Mouse (Mus musculus) megakaryocyte-erythroid progenitor cell, adult 5-6 weeks (primary cell): ENCODE measurements around the gene Mlx. TPM values are rescaled to one million over a fixed set of nuclear protein-coding genes. Genes with fewer than 3 reads are reported as not detected.

Experiments used
- ATAC-seq: replicated peaks from 2 replicates; pipeline ENCODE4 v1.8.0; 2016; ENCODE audit warnings: mild to moderate bottlenecking, inconsistent platforms; ENCODE audit not compliant: severe bottlenecking, poor library complexity, low FRiP score, low TSS enrichment
- total RNA-seq, 2 experiments: library from RNA; stranded (forward) in 1 of 2; stranded (reverse) in 1 of 2; fragments of 200-1000, 215-1000 nt in 1 of 2; fragments of >200 nt in 1 of 2; fragmentation: Nextera tagmentation in 1 of 2; gene quantifications; 2 replicates each; pipeline ENCODE4 v1.2.3; 2014 to 2017

Gene Mlx
- total RNA-seq, 2 experiments from 2014 or later: 46.8 to 74.8 TPM

DNA sequence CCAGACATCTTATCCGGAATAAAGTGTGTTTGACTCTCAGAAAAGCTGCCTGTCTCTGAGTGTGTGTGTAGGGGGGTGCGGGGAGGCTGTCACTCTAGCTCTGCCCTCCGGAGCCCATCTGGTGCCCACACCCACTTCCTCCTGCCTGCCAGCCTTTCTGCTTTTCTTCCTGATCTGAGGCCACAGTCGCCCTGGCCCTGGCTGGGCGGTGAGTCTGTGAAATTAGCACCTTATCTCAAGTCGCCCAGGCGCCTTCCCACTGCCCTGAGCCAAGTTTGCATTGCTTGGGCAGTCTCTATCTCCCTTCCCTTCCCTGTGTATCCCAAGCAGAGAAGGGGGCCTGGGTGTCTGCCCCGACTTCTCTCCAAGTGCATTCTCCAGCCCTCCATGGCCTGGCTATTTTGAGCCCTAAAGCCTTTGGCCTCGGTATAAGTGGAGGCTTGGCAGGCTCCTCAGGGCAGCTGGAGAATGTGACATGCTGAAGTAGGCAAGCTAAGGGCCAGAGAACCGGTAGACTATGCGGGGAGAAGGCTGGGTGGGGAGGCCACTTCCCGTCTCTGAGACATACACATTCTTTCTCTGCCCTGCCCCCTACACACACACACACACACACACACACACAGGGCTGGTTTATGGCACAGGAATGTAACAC, 23.3 kb upstream of the Mlx start:
- ATAC-seq: peak; percentile 92

DNA sequence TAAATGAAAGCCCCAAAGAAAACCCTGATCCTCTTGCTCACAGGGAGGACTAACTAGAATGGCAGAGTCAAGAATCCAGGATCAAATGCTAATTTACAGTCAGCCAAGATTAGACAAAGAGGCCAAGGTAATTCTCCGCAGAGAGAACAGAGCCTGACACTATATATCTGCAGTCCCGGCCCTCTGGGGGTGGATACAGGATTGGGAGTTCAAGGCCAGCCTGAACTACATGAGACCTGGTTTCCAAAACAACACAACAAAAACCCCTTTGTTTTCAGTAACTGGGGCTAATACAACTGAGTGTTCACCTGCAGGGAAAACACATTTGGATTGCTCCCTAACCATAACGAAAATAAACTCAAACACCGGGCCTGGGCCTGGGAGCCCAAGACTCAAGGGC, 22.6 kb upstream of the Mlx start:
- ATAC-seq: no peak

DNA sequence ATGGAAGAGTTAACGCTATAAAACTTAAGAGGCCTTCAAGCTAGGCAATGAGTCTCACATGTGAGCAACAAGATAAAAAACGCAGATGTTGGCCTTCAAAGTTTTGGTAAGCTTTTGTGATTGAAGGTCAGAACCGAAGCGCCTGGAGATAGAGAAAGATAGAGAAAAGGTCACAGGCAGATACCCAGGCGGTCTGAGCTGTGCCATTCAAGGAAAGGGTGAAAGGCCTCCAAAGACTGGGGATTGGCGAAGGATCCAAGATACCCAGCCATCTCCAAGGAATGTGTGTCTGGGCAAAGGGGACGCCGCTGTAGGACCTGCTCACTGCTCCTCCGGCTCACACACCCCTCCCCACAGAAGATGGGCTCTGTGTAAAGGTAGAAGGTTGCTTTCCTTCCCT, 22.1 kb upstream of the Mlx start:
- no peak for ATAC-seq

DNA sequence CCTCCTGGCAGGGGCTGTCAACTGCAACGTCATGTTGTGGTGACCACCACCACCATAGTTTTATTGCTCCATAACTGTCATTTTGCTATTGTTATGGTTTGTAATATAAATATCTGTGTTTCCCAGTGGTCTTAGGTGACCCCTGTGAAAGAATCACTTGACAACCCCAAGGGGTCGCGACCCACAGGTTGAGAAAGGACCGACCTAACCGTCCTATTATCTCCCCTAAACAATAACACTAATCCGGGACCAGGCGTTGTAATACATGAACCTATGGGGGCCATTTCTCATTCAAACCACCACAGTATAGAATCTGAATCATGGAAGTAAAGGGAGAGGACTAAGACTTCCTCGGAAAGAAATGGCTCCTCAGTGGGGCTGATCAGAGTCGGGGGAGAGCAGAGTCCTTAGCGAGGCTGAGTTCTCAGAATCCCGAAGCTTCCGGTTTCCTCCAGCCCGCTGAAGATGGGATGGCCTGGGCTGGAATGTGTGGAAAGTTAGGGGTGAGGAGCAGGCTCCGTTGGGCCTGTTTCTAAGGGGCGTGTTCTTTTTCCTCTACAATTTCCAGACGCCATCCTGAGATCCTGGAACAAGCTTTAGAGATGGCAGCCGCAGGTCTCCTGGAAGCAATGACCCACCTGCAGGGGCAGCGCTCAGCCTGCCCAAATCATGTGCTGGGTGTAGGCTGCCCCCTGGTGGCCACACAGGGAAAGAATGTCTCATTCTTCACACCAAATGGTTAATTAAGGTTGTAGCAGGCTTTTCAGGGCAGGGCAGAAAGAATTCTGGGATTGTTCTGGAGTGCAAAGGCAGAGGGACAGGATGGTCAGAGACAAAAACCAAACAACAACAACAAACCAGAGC, 20.3 kb upstream of the Mlx start:
- ATAC-seq: no peak

DNA sequence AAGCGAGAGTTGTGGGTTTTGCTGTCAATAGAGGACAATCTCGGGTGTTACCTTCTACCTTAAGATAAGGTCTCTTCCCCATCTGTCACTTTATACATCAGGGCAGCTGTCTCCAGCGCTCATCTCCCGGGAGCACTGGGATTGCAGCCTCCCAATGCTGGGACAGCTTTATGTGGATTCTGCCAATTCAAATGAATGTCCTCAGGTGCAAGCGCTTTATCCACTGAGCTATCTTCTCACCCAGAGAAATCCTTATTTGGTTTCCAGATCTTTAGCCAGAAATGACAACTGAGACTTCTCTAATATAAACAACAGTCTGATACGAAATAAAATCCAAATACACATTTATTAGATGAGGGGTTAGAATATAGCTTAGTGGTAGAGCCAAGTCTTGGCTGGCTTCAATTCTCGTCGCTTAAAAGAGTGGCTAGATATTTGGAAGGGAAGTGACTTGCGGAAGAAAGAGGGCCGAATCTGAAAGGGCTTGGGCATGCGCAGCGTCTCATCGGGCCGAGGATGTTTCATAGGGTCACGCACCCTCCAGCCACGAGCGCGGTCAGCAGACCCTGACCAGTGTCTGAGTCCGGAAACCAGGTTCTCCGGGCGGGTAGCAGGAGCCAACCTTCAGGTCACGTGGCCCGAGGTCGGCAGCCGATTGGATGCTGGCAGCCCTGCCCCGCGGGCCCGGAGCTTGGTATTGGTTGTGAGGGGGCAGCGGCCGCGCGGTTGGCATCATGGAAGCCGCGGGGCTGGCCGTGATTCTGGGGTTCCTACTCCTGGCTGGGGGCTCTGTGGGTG, 17.5 kb upstream of the Mlx start, which contains the start of gene Naglu:
TSS of gene Naglu (plus strand) at position 622 of the 798 bp plus-strand sequence.
- peak; percentile 89 for ATAC-seq

DNA sequence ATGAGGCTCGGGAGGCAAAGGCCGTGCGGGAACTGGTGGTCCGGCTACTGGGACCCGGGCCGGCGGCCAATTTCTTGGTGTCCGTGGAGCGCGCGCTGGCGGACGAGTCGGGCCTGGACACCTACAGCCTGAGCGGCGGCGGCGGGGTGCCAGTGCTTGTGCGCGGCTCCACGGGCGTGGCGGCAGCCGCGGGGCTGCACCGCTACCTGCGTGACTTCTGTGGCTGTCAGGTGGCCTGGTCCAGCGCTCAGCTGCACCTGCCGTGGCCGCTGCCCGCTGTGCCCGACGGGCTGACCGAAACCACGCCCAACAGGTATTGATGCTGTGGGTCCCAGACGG, 16.9 kb upstream of the Mlx start:
- peak; percentile 10; the same call in 1 of the 2 replicates for ATAC-seq

DNA sequence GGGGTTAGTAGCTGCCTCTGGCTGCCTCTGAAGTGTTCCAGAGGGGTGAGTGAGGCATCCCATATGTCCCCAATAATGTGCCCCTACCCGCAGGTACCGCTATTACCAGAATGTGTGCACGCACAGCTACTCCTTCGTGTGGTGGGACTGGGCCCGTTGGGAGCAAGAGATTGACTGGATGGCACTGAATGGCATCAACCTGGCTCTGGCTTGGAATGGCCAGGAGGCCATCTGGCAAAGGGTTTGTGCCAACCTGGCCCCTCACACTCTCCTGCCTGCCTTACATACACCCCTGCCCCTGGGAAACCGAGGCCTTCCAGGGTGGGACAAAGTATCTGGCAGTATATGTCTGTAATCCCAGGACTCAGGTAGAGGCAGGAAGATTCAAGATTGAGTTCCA, 16.1 kb upstream of the Mlx start:
- no peak for ATAC-seq

DNA sequence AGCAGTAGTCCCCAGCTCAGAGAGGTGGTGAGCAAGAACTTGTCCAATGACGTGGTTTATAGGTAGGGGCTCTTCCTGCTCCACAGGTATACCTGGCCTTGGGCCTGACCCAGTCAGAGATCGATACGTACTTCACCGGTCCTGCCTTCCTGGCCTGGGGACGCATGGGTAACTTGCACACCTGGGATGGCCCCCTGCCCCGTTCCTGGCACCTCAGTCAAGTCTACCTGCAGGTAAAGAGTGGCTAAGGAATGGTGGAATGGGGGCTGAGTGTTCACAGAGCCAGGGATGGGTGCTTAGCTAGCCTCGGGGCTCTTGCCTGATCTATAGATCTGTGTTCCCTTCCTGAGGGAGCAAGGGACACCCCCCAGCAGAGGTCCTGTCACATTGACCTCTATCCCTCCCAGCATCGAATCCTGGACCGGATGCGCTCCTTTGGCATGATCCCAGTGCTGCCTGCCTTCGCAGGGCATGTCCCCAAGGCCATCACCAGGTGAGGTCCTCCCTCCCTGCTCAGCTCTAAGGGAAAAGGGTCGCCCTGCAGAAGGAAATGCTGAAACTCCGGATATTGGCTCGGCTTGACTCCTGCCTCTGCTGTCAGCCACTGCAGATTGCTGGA, 15.2 kb upstream of the Mlx start:
- no peak for ATAC-seq

DNA sequence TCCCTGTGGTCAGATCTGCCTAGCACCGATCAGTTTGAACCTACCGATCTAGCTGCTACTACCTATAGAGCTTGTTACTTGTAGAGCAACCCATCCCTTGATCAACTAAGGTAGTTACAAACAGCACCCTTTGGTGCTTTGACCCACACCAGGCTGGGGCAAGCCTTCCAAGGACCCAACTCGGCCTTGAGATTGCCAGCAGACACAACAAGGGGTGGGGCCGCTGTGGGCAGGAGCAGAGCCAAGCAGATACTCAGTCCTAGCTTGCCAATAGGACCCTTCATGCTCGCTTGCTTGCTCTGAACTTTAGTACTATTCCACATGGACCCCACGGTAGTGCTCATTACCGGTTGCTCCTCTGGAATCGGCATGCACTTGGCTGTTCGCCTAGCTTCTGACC, 9.0 kb upstream of the Mlx start, which contains the start of gene Hsd17b1:
TSS of gene Hsd17b1 (plus strand) at position 291 of the 400 bp plus-strand sequence.
- ATAC-seq: no peak

DNA sequence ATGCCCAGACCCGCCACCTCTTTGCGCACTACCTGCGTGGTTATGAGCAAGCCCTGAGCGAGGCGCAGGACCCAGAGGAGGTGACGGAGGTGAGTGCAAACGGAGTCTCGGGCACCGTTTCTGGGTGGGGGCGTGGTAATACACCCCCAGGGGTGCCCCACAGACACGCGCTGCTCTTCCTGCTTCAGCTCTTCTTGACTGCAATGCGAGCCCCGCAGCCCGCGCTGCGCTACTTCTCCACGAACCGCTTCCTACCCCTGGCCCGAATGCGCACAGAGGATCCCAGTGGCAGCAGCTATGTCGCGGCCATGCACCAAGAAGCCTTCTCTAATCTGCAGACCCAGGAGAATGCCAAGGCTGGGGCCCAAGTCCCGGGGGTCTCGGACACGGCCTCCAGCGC, 7.3 kb upstream of the Mlx start:
- ATAC-seq: no peak

DNA sequence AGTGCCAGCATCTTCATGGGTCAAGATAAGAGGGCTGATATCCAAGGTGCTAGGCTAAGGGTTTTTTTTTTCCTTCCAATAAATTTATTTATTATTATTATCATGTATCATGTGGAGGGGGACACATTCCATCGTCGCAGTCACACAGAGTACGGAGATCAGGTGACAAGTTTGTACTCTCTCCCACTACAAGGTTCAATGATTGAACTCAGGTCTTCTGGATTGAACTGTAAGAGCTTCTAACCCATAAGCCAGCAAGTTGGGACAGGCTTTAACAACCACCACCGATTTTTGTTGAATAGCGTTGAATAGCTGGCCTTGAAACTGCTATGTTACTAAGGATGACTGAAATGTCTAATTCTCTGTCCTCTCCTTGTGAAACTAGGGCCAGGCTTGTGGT, 6.7 kb upstream of the Mlx start:
- ATAC-seq: no peak

DNA sequence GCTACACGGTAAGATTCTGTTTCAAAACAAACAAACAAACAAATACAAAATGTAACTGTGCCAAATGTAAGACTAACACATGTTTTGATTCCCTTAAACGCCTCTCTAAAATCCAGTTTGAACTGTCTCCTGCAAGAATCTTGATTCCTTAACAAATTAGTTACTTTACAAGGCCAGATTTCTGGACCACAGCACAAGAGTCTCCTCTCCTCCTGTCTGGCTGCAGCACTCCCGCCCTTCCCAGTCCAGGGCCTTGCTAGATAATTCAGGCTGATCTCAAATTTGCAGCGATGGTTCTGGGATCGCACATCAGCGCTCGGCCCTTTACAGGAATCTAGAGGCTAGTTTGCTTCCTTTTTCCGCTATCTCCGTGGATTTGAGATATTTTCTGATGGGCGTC, 5.4 kb upstream of the Mlx start:
- ATAC-seq: no peak

DNA sequence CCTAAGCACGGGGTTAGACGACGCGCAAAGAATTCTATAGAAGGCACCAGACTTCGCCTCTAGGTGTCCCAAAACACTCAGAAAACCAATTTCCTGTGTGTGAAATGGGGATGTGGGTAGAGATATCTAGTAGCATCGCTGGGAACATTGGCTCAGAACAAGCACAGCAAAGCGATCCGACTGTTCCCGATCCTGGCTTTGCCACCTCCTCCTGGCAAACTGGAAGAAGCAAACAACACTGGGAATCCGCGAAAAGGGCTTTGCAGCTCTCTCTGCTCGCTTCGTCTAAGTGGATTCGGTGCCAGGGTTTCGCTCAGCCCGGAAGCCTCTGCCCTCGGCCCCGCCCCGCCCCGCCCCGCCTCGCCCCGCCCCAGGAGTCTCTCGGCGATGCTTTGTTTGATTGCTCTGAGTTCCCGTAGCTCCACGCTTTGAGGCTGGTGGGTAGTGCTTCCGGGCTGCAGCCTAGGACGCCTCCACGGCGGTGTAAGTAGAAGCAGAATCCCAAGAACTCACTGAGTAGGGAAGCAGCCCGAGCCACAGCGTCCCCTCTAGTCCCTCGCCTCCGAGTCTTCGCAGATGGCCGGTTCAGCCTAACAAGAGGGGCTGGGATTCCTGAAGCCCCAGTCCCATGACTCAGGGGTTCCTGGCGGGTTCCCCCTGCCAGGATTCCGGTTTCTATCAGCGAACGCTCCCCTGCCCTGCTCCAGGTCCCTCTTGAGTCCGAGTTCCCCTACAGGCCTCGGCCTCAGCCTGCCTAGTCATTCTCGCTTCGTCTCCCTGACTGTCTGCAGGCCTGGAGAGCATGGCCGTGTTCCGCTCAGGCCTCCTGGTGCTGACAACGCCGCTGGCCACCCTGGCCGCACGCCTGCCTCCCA, 4.6 kb upstream of the Mlx start, which contains the start of gene Coasy:
TSS of gene Coasy (plus strand) at position 358 of the 875 bp plus-strand sequence.
- ATAC-seq: peak; percentile 62

DNA sequence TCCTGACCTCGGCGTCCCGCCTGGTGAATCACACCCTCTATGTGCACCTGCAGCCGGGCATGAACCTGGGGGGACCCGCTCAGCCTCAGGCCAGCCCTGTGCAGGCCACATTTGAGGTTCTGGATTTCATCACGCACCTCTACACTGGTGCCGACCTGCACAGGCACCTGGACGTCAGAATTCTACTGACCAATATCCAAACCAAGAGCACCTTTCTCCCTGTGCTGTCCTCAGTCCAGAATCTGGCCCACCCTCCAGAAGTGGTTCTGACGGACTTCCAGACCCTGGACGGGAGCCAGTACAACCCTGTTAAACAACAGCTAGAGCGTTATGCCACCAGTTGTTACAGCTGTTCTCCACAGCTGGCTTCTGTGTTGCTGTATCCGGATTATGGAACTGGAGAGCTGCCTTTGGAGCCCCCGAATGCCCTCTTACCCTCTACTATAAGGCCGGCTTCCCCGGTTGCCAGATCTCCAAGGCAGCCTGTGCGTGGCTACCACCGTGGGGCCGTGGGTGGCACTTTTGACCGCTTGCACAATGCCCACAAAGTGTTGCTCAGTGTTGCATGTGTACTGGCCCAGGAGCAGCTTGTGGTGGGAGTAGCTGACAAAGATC, 3.9 kb upstream of the Mlx start:
- ATAC-seq: no peak

DNA sequence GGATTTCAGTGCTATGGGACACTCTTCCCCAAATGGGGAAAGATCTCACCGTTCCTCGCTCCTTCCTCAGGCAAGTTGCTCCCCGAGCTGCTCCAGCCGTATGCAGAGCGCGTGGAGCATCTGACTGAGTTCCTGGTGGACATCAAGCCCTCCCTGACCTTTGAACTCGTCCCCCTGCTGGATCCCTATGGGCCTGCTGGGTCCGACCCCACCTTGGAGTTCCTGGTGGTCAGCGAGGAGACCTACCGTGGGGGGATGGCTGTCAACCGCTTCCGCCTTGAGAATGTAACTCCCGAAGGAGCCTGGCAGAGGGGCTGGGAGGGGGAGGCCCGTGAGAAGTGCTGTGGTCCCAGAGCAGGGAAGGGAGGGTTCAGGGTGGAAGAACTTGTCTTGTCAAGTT, 2.8 kb upstream of the Mlx start:
- ATAC-seq: no peak

DNA sequence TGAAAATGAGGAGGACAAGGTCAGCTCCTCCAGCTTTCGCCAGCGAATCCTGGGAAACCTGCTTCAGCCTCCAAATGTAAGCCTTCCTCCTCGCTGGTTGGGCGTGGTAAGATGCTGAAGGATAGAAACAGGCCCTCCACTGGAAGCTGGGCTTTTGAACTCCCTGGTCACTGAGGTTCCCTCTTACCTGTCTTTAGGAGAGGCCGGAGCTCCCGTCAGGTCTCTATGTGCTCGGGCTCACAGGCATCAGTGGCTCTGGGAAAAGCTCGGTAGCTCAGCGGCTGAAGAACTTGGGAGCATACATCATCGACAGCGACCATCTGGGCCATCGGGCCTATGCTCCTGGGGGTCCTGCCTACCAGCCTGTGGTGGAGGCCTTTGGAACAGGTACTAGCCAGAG, 2.3 kb upstream of the Mlx start:
- ATAC-seq: no peak

DNA sequence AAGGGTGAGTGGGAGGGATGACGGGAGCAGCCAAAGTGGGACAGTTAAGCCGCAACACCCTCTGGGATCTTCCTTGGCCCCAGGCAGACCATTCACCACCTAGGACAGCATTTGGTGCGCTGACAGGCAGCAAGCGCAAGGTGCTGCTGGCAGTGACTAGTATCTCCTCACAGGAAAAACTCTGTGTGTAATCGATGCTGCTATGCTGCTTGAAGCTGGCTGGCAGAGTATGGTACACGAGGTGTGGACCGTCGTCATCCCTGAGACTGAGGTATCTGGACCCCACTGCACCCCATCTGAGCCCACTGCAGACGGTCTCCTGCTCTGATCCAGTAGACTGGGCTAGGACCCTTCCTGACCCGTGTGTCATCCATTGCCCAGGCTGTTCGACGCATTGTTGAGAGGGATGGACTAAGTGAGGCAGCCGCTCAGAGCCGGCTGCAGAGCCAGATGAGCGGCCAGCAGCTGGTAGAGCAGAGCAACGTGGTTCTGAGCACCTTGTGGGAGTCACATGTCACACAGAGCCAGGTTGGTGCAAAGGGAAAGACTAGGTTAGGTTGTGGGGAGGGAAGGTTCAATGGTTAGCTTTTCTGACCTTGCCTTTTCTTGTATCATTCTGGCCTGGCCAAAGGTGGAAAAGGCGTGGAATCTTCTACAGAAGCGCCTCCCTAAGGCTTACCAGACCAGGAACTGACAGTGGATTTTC, 1.3 kb upstream of the Mlx start:
- no peak for ATAC-seq

DNA sequence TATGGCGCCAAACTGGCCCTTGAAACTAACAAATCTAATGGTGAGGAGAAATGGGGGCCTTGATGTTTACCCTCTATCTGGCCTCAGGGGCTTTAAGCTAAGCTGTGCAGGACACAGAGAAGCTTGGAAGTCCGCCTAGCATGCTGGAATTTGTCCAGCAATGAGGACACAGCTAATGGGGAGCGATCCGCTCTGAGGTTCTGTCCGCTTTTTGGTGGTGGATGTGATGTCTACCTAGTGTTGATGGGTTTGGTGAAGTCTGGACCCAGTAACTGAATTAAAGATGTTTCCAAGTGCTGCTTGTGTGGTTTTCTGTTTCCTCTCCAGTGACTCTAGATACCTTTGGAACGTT, 778 bp upstream of the Mlx start:
- no peak for ATAC-seq
